Mouse (Mus musculus) cerebellum, adult 2 months (tissue): ENCODE measurements around the gene Apoc4.

ENCODE experiments used
- CTCF ChIP-seq: fragments of 200-500 bp; IDR thresholded peaks from 2 replicates; pipeline ENCODE4 v1.5.1; 2011; ENCODE audit warnings: low read depth, mild to moderate bottlenecking, control low read depth, low read length, moderate library complexity, borderline replicate concordance; ENCODE audit not compliant: insufficient read depth
- POLR2A ChIP-seq: fragments of 200-500 bp; IDR thresholded peaks from 2 replicates; pipeline ENCODE4 v1.6.1; 2011; ENCODE audit warnings: low read length, control low read depth, borderline replicate concordance; ENCODE audit not compliant: insufficient read depth

DNA sequence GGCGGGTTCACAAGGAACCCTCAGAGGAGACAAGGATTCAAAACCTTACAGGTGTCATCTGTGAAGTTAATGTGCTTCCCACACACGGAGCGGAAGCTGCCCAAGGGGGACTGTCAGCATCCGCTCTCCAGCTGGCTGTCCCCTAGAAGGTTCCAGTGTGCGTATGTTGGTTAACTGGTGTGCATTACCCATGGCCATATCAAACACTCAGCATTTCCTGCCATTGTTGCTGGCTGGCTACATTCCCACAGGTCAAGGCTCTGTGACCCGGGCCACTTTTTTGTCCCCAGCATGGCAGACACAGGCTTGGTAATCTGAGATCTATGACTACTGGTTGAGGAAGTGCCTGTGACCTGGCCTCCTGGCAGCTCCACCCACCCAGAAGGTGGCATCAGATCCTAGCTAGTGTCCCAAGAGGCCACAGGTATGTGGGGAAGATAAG is 41.5 kb upstream of the Apoc4 start:
- no peak for TF ChIP-seq CTCF
- TF ChIP-seq POLR2A = no peak
